In genomic region chr7:55793236-55793951, GRCm38 (mm10) we compare ENCODE assay signal across 7 mouse cellular contexts. TPM values are rescaled to one million over a fixed set of nuclear protein-coding genes. Genes with fewer than 3 reads are reported as not detected.
DNase-seq lines count a peak whose midpoint lies in the region; ATAC-seq and TF ChIP-seq lines count a peak whose summit lies in the region.

No protein-coding gene starts in this region.

- no peak for DNase-seq in lung, postnatal 36 days
- DNase-seq in hindbrain, postnatal 0 days (ENCODE audit: low spot score), result no peak
- DNase-seq in neural tube, embryonic 11.5 days (ENCODE audit: low spot score), result no peak
- no peak for DNase-seq in natural killer cell, adult 2 months (ENCODE audit: low spot score in 2 of 2)
- no peak for DNase-seq in left cerebral cortex, adult 18-20 months (ENCODE audit: low spot score in 2 of 2)

- peak; percentile 28; the same call in 1 of the 2 replicates for ATAC-seq in lung, embryonic 15.5 days (ENCODE audit: borderline replicate concordance, extremely low read depth, low FRiP score, low TSS enrichment)
- ATAC-seq in embryonic facial prominence, embryonic 12.5 days (ENCODE audit: insufficient number of reproducible peaks, insufficient read depth, low FRiP score, low TSS enrichment), result no peak
- ATAC-seq in hindbrain, postnatal 0 days, result peak; percentile 41
- peak; percentile 29 for ATAC-seq in neural tube, embryonic 11.5 days (ENCODE audit: insufficient read depth, low FRiP score, low TSS enrichment)

- H3K36me3 ChIP-seq in lung, embryonic 15.5 days, result peaks cover 22% of the 10 kb centered on the region
- peaks cover 19% of the 10 kb centered on the region for H3K36me3 ChIP-seq in embryonic facial prominence, embryonic 12.5 days
- peaks cover 15% of the 10 kb centered on the region for H3K36me3 ChIP-seq in hindbrain, postnatal 0 days (ENCODE audit: insufficient read depth, low read length)
- peaks cover 7% of the 10 kb centered on the region for H3K36me3 ChIP-seq in neural tube, embryonic 11.5 days (ENCODE audit: control insufficient read depth, insufficient read depth, low read length)

- no peaks in the 10 kb centered on the region for H3K27me3 ChIP-seq in lung, embryonic 15.5 days
- no peaks in the 10 kb centered on the region for H3K27me3 ChIP-seq in embryonic facial prominence, embryonic 12.5 days
- no peaks in the 10 kb centered on the region for H3K27me3 ChIP-seq in hindbrain, postnatal 0 days (ENCODE audit: insufficient read depth, low read length)
- H3K27me3 ChIP-seq in neural tube, embryonic 11.5 days (ENCODE audit: control insufficient read depth, insufficient read depth, low read length), result no peaks in the 10 kb centered on the region

- WGBS in lung, embryonic 15.5 days, result 32% methylated on average over 13 of the region's 13 CpGs
- WGBS in embryonic facial prominence, embryonic 12.5 days, result 30% methylated on average over 13 of the region's 13 CpGs
- WGBS in hindbrain, postnatal 0 days, result 34% methylated on average over 13 of the region's 13 CpGs
- 40% methylated on average over 13 of the region's 13 CpGs for WGBS in neural tube, embryonic 11.5 days

- H3K27ac ChIP-seq in lung, embryonic 15.5 days, result no peak overlapping the region
- 0 out of 2 replicates have a peak overlapping the region, but pooled peaks have one; percentile 43 for H3K27ac ChIP-seq in embryonic facial prominence, embryonic 12.5 days
- peak overlapping the region; percentile 85 for H3K27ac ChIP-seq in hindbrain, postnatal 0 days
- no peak overlapping the region for H3K27ac ChIP-seq in neural tube, embryonic 11.5 days (ENCODE audit: low read depth, low read length)

- peak overlapping the region; percentile 88 for H3K4me3 ChIP-seq in lung, embryonic 15.5 days
- H3K4me3 ChIP-seq in embryonic facial prominence, embryonic 12.5 days, result peak overlapping the region; percentile 82
- peak overlapping the region; percentile 77 for H3K4me3 ChIP-seq in hindbrain, postnatal 0 days (ENCODE audit: low read length)
- H3K4me3 ChIP-seq in neural tube, embryonic 11.5 days (ENCODE audit: low read depth, low read length), result peak overlapping the region; percentile 77

- H3K9ac ChIP-seq in lung, embryonic 15.5 days, result peak overlapping the region; percentile 89
- peak overlapping the region; percentile 85 for H3K9ac ChIP-seq in embryonic facial prominence, embryonic 12.5 days
- H3K9ac ChIP-seq in hindbrain, postnatal 0 days (replicated peaks; ENCODE audit: low read length), result peak overlapping the region; percentile 93
- peak overlapping the region; percentile 94 for H3K9ac ChIP-seq in neural tube, embryonic 11.5 days (ENCODE audit: low read length)

- no peak for TF ChIP-seq CTCF in hindbrain, postnatal 0 days (IDR thresholded peaks at IDR 0.05; ENCODE audit: low read depth)

- no peaks in the 10 kb centered on the region for H3K9me3 ChIP-seq in lung, embryonic 15.5 days
- no peaks in the 10 kb centered on the region for H3K9me3 ChIP-seq in embryonic facial prominence, embryonic 12.5 days
- H3K9me3 ChIP-seq in hindbrain, postnatal 0 days (ENCODE audit: low read length), result no peaks in the 10 kb centered on the region
- H3K9me3 ChIP-seq in neural tube, embryonic 11.5 days (ENCODE audit: control insufficient read depth, low read length), result no peaks in the 10 kb centered on the region

- H3K4me2 ChIP-seq in lung, embryonic 15.5 days, result peak overlapping the region; percentile 59
- peak overlapping the region; percentile 72 for H3K4me2 ChIP-seq in embryonic facial prominence, embryonic 12.5 days (replicated peaks)
- peak overlapping the region; percentile 77 for H3K4me2 ChIP-seq in hindbrain, postnatal 0 days (ENCODE audit: low read depth, low read length)
- peak overlapping the region; percentile 67 for H3K4me2 ChIP-seq in neural tube, embryonic 11.5 days (ENCODE audit: low read depth)

- peaks cover 7% of the 10 kb centered on the region for H3K4me1 ChIP-seq in lung, embryonic 15.5 days
- H3K4me1 ChIP-seq in embryonic facial prominence, embryonic 12.5 days, result peaks cover 6% of the 10 kb centered on the region
- peaks cover 5% of the 10 kb centered on the region for H3K4me1 ChIP-seq in hindbrain, postnatal 0 days (ENCODE audit: insufficient read depth, low read length)
- peaks cover 4% of the 10 kb centered on the region; the same call in 1 of the 2 replicates for H3K4me1 ChIP-seq in neural tube, embryonic 11.5 days (ENCODE audit: control insufficient read depth, insufficient read depth, low read length)

RNA-seq across cellular contexts. Expression of gene Tubgcp5, which starts 0.6 kb away (rescaled TPM):
- 26.7 and 31.5 TPM in 2 replicates for polyA plus RNA-seq in lung, embryonic 15.5 days (2015; fragmentation: Nextera tagmentation; extraction: Ambion mirVana)
- polyA plus RNA-seq in embryonic facial prominence, embryonic 12.5 days (2016; fragmentation: Nextera tagmentation; extraction: Ambion mirVana), result 44.3 and 48.2 TPM in 2 replicates
- total RNA-seq in hindbrain, postnatal 0 days (2014; rRNA removed), result 15.9 and 25.9 TPM in 2 replicates
- 22.3 and 23.4 TPM in 2 replicates for polyA plus RNA-seq in hindbrain, postnatal 0 days (2015; fragmentation: Nextera tagmentation; extraction: Ambion mirVana)
- polyA plus RNA-seq in neural tube, embryonic 11.5 days (2014; fragmentation: Nextera tagmentation; extraction: Ambion mirVana), result 32.5 and 34.0 TPM in 2 replicates
- 10 to 100 TPM; 32.1 to 37.9 TPM for total RNA-seq in left cerebral cortex, adult 18-20 months (2021)

RNA-seq across cellular contexts. Expression of gene Siglech, which starts 25.4 kb away (rescaled TPM):
- 0.33 and 0.54 TPM in 2 replicates for polyA plus RNA-seq in lung, embryonic 15.5 days (2015; fragmentation: Nextera tagmentation; extraction: Ambion mirVana)
- polyA plus RNA-seq in embryonic facial prominence, embryonic 12.5 days (2016; fragmentation: Nextera tagmentation; extraction: Ambion mirVana), result 0.52 and 0.67 TPM in 2 replicates
- 3.5 and 8.4 TPM in 2 replicates for total RNA-seq in hindbrain, postnatal 0 days (2014; rRNA removed)
- 6.1 and 7.2 TPM in 2 replicates for polyA plus RNA-seq in hindbrain, postnatal 0 days (2015; fragmentation: Nextera tagmentation; extraction: Ambion mirVana)
- polyA plus RNA-seq in neural tube, embryonic 11.5 days (2014; fragmentation: Nextera tagmentation; extraction: Ambion mirVana), result 0.31 and 0.89 TPM in 2 replicates
- total RNA-seq in left cerebral cortex, adult 18-20 months (2021), result 10 to 100 TPM in 1 of 2 experiments, 1 to 10 TPM in 1; 9.3 to 11.6 TPM

RNA-seq across cellular contexts. Expression of gene Cyfip1, which starts 48.2 kb away (rescaled TPM):
- polyA plus RNA-seq in lung, embryonic 15.5 days (2015; fragmentation: Nextera tagmentation; extraction: Ambion mirVana), result 122 and 124 TPM in 2 replicates
- polyA plus RNA-seq in embryonic facial prominence, embryonic 12.5 days (2016; fragmentation: Nextera tagmentation; extraction: Ambion mirVana), result 119 and 122 TPM in 2 replicates
- 44.1 and 48.5 TPM in 2 replicates for total RNA-seq in hindbrain, postnatal 0 days (2014; rRNA removed)
- 41.5 and 47.2 TPM in 2 replicates for polyA plus RNA-seq in hindbrain, postnatal 0 days (2015; fragmentation: Nextera tagmentation; extraction: Ambion mirVana)
- 87.9 and 90.7 TPM in 2 replicates for polyA plus RNA-seq in neural tube, embryonic 11.5 days (2014; fragmentation: Nextera tagmentation; extraction: Ambion mirVana)
- 10 to 100 TPM; 67.1 to 71.5 TPM for total RNA-seq in left cerebral cortex, adult 18-20 months (2021)

Comparison
In these comparisons a context has a peak if more than half of its experiments do, and no peak if none do; other contexts are left out.
1. H3K27ac ChIP-seq: peak in embryonic facial prominence, embryonic 12.5 days (single experiment) and hindbrain, postnatal 0 days (single experiment); none in lung, embryonic 15.5 days (single experiment) and neural tube, embryonic 11.5 days (single experiment).
2. Peak in every context shown above with its lines, with median percentiles within 50 percentile points of each other: H3K4me2 ChIP-seq, H3K4me3 ChIP-seq and H3K9ac ChIP-seq.